Comparison of ENCODE assay signal across 8 mouse cellular contexts in genomic region chr6:148214765-148215164, GRCm38 (mm10). TPM values are rescaled to one million over a fixed set of nuclear protein-coding genes. Genes with fewer than 3 reads are reported as not detected.
A peak's percentile ranks its signal among the peaks of the same experiment; 100 is the strongest.
DNase-seq lines count a peak whose midpoint lies in the region; ATAC-seq and TF ChIP-seq lines count a peak whose summit lies in the region.

No protein-coding gene starts in this region.

- whole genome bisulfite sequencing in kidney, embryonic 15.5 days: 5% methylated on average over 5 of the region's 5 CpGs
- 10% methylated on average over 5 of the region's 5 CpGs for WGBS in heart, embryonic 10.5 days

- no peaks in the 10 kb centered on the region for H3K36me3 ChIP-seq in kidney, embryonic 15.5 days
- no peaks in the 10 kb centered on the region; the same call in 1 of the 2 replicates for H3K36me3 ChIP-seq in heart, embryonic 10.5 days
- H3K36me3 ChIP-seq in myocyte (ENCODE audit: control insufficient read depth, insufficient read depth): no peaks in the 10 kb centered on the region

- H3K4me1 ChIP-seq in kidney, embryonic 15.5 days: peaks cover 17% of the 10 kb centered on the region
- peaks cover 10% of the 10 kb centered on the region; the same call in 1 of the 2 replicates for H3K4me1 ChIP-seq in heart, embryonic 10.5 days

- H3K4me3 ChIP-seq in kidney, embryonic 15.5 days (replicated peaks): no peak overlapping the region
- H3K4me3 ChIP-seq in heart, embryonic 10.5 days: no peak overlapping the region
- no peak overlapping the region for H3K4me3 ChIP-seq in myocyte

- peak; percentile 50 for DNase-seq in kidney, adult 18-20 months
- DNase-seq in MEL-GATA-1-ER (ENCODE audit: extremely low read depth, low read depth): peak; percentile 56
- peak; percentile 46 for DNase-seq in cerebellum, adult 9-10 months
- DNase-seq in heart, embryonic 10.5 days (ENCODE audit: low spot score): peak; percentile 80
- peak; percentile 40 to 49 for DNase-seq in layer of hippocampus, postnatal 36 days
- peak; percentile 32 to 33 for DNase-seq in thymus, postnatal 36 days

- TF ChIP-seq POLR2A in myocyte (IDR thresholded peaks at IDR 0.05; ENCODE audit: insufficient read length, low read depth): no peak

- H3K9ac ChIP-seq in kidney, embryonic 15.5 days: no peak overlapping the region

- H3ac ChIP-seq in myocyte (ENCODE audit: control insufficient read depth, insufficient read length): no peak overlapping the region

- no peaks in the 10 kb centered on the region for H3K9me3 ChIP-seq in kidney, embryonic 15.5 days (replicated peaks)
- no peaks in the 10 kb centered on the region for H3K9me3 ChIP-seq in heart, embryonic 10.5 days

- no peaks in the 10 kb centered on the region for H3K27me3 ChIP-seq in kidney, embryonic 15.5 days
- H3K27me3 ChIP-seq in heart, embryonic 10.5 days (ENCODE audit: insufficient read depth, poor library complexity, severe bottlenecking): no peaks in the 10 kb centered on the region
- no peaks in the 10 kb centered on the region for H3K27me3 ChIP-seq in myocyte (ENCODE audit: control insufficient read depth, insufficient read depth, insufficient read length)

- no peak overlapping the region for H3K27ac ChIP-seq in kidney, embryonic 15.5 days
- H3K27ac ChIP-seq in heart, embryonic 10.5 days: no peak overlapping the region

- ATAC-seq in kidney, embryonic 15.5 days (replicated peaks; ENCODE audit: low FRiP score): no peak

- H3K4me2 ChIP-seq in kidney, embryonic 15.5 days: no peak overlapping the region
- H3K4me2 ChIP-seq in myocyte (ENCODE audit: low read depth): peak overlapping the region; percentile 34

- H3K79me2 ChIP-seq in myocyte (ENCODE audit: control insufficient read depth, insufficient read depth): peaks cover 28% of the 10 kb centered on the region

TF ChIP-seq in myocyte, 11 proteins besides CTCF, POLR2A, EP300 and RAD21:
- TF ChIP-seq CEBPB (IDR thresholded peaks at IDR 0.05; ENCODE audit: insufficient read depth, poor library complexity, severe bottlenecking) (no peak), TCF12 (IDR thresholded peaks at IDR 0.05; ENCODE audit: insufficient read depth, poor library complexity, severe bottlenecking) (no peak), MYOG (IDR thresholded peaks at IDR 0.05; ENCODE audit: control insufficient read depth in 1 of 3, insufficient read depth in 1 of 3, insufficient read length in 2 of 3, low read depth in 2 of 3) (no peak)
TF ChIP-seq in myocyte: peak in this region for 0.

RNA-seq across cellular contexts. Expression of gene Ergic2, which starts 2.6 kb away (rescaled TPM):
- polyA plus RNA-seq in kidney, embryonic 15.5 days (2015; fragmentation: Nextera tagmentation; extraction: Ambion mirVana): 215 and 235 TPM in 2 replicates
- polyA plus RNA-seq in heart, embryonic 10.5 days (2016; fragmentation: Nextera tagmentation; extraction: Ambion mirVana): 173 and 189 TPM in 2 replicates
- total RNA-seq in layer of hippocampus, postnatal 36 days (2021): 10 to 100 TPM; 71.8 to 73.4 TPM
- polyA plus RNA-seq in myocyte (2012; fragmentation: generic; extraction: Trizol): 40.3 TPM
